Mouse (Mus musculus) adrenal gland, adult 2 months (tissue): Measurements from ENCODE around the gene Brix1. TPM values are rescaled to one million over a fixed set of nuclear protein-coding genes. Genes with fewer than 3 reads are reported as not detected.
A peak's percentile ranks its signal among the peaks of the same experiment; 100 is the strongest.
"Not testable (repeated sequence)": the region's sequence is repeated elsewhere in the genome, so short reads cannot be mapped to it uniquely, and the experiment has no call there.

Experiments used
- DNase-seq: peaks from one replicate; pipeline ENCODE4 v3.0.0; 2021
- long read RNA-seq: library from polyadenylated mRNA; stranded (forward); transcript quantifications from one replicate; pipeline ENCODE4 v2.0.0, GENCODE M21; 2021
- polyA plus RNA-seq: library from polyadenylated mRNA; depleted of rRNA; stranded (reverse); fragments of >200 nt; gene quantifications from 2 replicates; pipeline ENCODE4 v1.2.3, GENCODE M21; 2012; rRNA removed
- total RNA-seq, 2 experiments: library from RNA; stranded (reverse); gene quantifications; 2 replicates each; pipeline ENCODE4 v1.2.3; 2021

Gene Brix1
- total RNA-seq (10 to 100 TPM; 42.6 to 53.2 TPM), polyA plus RNA-seq (0.28 and 0.46 TPM in 2 replicates)
- long read RNA-seq, transcript Brix1-201 (10 exons, 2,664 nt): major isoform, 72 of 72 reads
- long read RNA-seq, partial matches to known transcripts: 0 of 72 reads
- long read RNA-seq, other reads (novel, unspliced or antisense): 0 of 72 reads

DNA sequence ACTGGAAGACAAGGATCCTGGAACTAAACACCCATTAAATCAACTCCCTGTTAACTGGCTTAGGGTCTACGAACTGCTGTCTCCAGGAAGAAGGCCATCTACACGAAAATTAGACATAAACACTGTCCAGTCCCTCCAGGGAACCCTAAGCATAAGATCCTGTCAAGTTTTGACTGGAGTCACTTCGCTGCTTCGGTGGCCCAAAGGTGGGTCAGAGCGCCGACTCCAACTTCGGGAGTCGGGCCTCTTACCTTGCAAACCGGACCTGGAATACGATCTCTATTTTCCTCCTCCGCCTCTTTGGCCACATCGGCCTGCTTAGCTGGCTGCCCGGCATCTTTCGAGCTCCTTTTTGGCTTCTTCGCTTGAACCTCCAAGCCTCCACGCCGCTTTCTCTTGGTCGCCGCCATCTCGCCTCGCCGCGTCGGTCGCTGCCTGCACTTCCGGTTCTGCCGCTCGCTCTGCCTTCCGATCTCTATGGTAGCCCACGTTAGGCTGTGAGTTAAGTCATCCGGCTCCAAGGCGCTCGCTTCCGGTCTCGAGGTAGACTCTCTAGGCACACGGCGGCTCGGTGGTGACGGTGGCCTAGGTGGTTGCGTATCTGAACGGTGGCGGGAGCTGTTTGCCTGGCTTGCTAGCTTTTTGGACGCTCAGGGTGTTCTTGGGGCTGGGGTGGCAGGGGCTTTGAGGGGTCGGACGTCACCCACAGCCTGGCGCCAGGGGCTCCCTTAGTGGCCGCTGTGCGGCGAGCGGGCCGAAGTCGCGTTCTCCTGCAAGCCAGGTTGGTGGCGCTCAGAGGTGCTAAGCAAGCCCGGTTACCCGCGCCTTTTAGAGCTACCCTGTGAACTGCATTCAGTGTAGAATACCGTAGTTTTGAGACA, at the start of gene Brix1, which contains the start of gene Rad1:
Gene Brix1, minus strand, starts transcription at position 464 of the 881 bp plus-strand sequence.
Gene Rad1, plus strand, starts transcription at position 535 of the 881 bp plus-strand sequence.
- DNase-seq: peak; percentile 95

DNA sequence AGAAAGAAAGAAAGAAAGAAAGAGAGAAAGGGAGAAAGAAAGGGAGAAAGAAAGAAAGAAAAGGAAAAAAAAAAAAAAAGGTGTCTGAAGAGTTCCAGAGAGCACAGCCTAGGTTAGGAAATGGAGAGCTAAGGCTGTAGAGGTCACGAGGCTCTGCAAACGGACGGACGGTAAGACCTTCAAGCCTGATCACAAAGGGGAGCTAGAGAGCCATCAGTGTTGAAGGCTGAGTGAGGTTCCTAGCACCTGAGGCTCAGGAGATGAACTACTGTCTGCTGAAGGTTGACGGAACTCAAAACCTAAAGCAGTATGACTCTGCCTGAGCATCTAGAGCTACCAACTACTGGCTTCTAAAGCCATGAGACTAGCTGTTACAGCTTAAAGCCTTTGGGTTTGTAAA, 48.8 kb upstream of the Brix1 start:
- no peak for DNase-seq

DNA sequence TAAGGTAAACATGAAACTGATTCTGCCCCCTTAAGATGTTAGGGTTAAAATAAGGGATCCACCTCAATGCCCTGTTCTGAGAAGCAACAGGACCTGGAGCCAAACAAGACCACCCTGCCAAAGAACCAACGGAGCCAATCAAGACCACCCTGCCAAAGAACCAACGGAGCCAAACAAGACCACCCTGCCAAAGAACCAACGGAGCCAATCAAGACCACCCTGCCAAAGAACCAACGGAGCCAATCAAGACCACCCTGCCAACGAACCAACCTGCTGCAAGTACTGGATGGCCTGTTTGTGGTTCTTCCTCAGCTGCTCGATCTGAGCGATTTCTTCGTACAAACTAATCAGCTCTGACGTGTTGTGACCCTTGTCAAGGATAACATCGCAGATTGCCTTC, 47.6 kb upstream of the Brix1 start:
- not testable (repeated sequence) for DNase-seq

DNA sequence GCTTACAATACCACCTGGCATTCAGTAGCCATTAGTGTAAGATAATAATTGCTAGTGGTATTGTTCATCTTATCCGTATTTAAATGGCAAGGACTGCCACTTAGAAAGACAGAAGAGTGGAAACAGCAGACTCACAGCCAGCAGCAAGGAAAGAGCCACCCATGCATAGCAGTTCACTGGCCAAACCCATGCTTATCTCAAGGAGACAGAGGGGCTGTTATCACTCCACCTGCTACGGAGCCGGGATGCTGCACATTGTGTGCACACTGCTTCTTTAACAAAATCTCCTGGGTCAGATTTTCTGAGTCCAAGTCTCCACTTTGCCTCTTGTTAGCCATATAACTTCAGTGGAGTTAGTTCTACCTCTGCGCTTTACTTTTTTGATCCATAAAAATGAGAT, 45.6 kb upstream of the Brix1 start:
- no peak for DNase-seq

DNA sequence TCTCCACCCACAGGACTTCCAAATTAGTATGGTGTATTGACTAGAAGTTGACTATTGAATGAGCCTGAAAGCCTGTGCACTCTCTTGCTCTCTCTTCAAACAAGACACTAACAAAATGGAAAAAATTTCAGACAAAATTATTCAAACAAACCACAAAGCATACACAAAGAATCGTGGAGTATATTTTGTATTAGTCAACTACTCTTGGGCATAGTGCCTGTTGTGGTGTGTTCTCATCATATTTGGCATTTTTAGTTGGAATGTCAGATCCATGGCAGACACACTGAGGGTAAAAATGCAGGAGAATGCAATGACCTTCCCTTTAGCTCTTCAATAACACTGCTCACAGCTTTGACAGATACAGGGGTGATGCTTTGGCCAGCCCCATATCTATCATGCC, 40.1 kb upstream of the Brix1 start:
- DNase-seq: no peak

DNA sequence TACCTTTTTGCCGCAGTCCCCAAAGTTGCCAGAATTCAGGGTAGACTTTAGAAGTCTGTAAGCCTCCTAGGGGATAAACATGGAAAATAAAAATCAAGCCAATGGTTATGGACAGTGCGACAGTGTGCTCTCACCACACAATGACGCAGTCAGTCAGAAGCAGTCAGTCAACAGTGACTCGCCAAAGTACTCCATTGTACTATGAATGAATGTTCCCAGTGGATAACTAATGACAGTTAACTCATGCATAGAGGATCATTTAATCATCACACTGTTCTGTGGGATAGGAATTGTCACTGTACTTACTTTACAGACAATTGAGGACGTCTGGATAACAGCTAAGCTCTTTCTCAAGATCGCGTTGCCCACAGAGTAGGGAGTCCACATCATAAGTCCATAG, 29.4 kb upstream of the Brix1 start:
- DNase-seq: no peak

DNA sequence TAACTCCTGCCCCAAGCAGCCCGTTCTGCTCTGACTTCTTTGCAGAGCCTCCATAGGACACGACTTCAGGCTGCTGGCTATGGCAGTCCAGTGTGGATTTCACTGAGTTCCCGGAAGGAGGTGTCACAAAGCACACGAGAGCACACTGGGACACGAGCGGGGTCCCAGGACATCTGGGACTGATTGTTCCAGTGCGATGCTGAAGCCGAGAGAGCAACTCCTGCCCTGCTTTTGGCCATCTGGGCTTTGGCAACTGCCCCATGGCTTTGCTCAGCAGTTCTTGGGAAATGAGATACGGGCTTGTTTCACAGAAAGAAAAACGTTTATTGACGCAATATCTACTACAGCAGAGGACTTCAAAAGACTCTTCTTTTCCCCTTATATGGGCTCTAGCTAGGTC, 20.4 kb upstream of the Brix1 start:
- peak; percentile 34 for DNase-seq

DNA sequence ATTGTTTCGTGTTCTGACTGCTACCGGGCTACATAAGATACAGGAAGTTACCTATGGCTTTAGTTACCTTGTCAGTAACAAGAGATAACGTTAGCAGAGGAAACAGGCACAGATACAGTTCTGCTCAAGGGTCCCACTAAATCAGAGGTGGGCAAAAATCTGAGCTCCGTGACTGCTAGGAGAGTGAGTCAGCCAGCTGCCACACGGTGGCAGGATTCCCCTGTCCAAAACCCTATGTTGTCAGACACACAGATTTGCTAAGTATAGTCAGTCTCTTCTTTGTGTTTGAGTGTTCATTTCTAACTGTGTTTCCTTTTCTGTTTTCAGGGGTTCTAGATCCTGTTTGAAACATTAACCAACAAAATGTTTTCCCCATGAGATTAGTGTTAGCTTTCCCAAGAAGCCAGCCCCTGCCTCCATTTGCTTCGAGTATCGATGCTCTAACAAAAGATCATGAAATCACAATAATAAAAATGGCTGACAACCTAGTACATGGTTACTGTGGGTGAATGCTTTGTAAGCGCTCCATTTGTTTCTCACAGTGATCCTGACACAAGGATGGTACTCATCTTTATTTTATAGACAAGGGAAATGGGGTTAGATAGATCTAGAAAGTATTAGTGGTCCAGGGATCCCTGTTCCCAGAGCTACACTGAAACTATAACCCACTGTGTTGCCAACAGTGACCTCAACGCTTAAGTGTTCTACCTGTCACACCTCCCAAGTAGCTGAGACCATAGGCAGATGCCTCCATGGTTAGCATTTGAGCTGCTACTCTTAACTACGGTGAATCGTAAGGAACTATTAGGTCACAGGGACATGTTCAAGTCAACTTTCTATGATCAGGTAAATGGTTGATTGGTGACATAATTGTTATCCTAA, 15.3 kb upstream of the Brix1 start:
- peak; percentile 44 for DNase-seq

DNA sequence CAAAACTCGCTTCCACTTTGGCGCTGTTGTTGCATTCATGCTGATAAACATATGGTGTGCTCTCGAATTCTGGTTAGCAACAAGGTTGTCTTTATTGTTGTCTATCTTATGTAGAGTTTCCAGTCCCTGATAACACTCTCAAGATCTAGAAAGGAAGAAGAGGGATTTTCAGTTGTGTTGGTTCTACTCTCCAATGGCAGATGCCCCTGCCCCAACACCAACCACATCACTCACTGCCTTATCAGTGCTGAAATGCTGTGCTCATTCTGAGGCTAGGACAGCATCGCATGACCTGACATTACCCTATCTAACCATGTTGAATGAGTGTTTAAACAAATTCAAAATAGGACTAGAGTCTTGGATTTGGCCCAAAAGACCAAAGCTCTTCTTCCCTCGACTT, 14.3 kb upstream of the Brix1 start:
- DNase-seq: no peak

DNA sequence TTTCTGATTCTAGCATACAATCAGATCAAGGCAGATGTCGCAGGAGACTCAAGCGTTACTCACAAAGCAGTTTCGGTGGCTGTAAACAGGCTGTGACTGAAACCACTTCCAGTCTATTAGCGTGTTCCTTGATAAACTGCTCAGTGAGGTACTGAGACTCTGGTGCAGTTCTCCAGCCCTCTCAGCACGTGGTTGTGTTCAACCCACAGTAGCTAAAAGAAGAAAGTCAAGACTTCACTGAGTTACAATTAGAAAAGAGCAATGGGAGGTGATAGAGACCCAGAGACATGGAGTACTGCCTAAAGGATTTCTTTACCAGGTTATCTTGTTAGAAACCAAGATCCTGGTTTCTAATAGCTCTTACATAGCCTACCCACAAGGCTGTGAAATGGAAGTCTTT, 13.8 kb upstream of the Brix1 start:
- DNase-seq: no peak

DNA sequence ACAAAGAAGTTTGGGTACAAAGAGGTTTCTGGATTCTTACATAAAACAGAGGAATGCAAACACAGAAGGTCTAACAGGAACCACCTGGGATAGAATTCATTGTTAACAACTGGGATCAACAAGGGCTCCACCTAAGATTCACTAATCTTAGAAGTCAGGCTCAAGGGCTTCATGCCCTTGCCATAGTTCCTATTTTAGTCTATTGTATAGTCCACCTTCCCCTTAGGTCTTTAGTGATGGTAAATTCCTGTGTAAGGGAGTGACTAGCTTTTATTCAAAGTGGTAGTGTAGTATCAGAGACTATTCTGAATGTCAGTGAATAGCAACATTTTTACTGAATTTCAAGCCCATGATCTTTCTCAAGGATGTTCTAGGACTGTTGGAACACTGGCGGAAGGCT, 10.9 kb upstream of the Brix1 start:
- DNase-seq: not testable (repeated sequence)

DNA sequence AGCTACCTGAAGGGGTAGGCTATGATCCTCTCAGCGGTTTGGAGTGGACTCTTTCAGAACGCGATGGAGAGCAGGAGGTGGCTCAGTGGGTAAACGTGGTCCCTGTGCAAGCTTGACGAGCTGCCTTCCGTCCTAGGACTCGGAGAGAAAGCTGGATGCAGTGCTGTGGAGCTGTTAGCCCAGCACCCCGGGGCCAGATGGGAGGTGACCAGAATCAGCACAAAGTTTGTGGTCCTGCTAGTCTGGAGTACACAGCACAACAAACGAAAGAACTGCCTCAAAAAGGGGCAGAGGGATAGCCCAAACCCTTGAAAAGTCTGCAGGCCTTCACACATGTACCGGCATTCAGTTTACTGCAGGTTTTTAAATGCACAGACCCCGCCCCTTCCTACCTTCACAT, 10.2 kb upstream of the Brix1 start:
- no peak for DNase-seq

DNA sequence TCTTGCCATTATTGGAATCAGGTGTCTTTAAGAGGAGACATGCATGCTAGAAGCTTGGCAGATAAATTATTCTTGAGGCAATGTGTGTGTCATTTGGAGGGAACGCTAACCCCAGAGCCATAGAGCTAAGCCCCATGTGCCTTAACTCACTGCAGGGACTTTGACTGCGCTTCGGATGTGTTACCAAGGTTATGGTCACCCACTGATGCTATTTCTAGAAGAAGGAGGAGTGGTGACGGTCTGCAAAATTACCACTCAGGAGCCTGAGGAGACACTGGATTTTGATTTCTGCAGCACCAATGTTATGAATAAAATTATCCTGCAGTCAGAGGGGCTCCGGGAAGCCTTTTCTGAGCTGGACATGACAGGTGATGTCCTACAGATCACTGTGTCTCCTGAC, 4.4 kb upstream of the Brix1 start:
- no peak for DNase-seq

DNA sequence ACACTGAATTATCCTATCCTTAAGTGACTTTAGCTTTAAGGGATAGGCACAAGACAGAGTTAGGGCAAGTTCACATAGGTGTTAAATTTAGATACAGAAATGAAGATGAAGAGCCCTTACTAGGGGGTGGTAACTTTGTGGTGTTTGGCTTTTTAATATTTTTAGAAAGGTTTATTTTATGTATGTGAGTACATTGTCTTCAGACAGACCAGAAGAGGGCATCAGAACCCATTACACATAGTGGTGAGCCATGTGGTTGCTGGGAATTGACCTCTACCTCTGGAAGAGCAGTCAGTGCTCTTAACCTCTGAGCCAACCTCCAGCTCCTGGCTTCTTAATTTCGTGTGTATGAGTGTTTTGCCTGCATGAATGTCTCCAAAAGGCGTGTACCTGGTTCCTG, 1.5 kb upstream of the Brix1 start:
- no peak for DNase-seq

DNA sequence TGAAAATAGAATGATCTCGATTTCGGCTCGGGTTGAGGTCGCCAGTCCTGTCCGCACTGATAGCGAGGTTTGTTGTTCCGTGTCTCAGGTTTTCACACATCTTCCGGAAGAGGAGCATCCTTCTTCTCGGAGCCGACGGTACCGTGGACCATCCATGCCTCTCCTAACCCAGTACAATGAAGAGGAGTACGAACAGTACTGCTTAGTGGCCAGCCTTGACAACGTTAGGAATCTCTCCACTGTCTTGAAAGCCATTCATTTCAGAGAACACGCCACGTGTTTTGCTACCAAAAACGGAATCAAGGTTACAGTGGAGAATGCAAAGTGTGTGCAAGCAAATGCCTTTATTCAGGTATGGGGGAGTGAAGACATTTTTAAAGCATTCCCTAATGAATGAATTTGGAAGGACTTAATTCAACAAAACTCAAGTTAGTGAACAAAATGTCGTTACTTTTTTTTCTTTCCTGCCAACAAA, 655 bp upstream of the Brix1 start:
- DNase-seq: no peak

DNA sequence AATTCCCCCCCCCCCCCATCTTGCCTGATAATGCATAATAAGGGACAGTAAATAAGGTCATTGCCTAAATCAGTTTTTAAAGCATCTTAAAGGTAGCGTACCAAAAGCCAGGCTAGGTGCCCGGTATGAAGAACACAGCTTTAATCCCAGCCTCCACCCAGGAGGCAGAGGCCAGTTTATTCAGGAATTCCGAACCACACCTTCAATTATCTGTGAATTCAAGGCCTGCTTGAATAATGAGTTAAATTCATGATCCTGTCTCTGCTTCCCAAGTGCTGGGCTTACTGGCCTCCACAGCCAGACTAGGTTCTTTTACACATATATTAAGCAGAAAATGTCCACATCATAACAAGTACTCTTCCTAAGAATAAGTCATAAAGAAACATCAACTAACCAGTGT, 14.8 kb downstream of the Brix1 start:
- no peak for DNase-seq

DNA sequence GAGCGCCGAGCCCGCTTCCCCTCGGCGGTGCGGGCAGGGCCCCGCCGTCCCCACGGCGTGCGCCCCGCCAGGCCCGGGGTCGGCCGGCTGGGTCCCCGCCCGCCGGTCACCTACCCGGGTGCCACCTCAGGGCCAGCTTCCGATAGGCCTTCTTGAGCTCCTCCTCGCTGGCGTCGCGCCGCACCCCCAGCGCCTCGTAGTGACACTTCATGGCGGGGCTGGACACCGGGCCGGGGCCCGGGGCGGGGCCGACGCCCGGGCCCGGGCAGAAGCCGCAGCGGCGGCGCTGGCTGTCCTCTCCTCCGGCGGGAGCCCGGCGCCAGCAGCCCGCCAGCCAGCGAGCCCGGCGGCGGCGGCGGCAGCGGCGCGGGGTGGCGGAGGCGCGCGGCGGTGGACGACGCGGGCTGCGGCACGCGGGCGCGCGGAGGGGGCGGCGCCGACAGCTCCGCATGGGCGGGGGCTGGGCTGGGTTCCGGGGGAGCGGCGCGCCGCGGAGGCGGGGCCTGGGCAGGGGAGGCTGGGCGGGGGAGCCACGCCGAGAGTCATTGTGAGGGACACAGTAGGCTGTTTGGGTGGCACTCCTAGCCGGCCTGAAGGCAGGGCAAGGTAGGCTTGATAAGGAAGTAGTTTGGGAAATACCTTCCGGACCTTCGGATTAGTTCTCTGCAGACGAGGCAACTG, 15.5 kb downstream of the Brix1 start, which contains the start of gene Dnajc21:
Gene Dnajc21, minus strand, starts transcription at position 366 of the 681 bp plus-strand sequence.
- DNase-seq: peak; percentile 94

DNA sequence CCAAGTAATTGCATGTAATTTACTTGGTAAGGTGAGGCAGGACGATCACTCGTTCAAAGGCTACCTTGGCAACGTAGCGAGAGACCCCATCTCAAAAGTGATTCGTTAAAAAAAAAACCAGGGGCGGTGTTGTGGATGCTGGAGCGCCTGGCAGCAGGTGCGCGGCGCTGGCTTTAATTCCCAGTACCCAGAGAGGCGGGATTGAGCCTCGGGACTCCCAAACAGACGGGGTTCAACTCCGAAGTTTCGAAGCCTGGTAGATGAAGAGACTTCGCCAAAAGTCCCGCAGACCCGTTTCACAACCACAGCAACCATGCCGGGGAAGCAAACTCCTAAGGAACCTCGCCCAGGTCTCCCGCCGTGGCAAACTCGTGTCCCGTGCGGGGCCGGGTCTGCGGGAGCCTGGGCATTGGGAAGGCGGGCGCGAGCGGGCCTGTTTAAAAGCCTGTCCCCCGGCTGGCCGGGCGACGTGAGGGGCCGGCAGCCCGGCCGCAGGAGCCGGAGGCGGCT, 16.1 kb downstream of the Brix1 start:
- DNase-seq: no peak

DNA sequence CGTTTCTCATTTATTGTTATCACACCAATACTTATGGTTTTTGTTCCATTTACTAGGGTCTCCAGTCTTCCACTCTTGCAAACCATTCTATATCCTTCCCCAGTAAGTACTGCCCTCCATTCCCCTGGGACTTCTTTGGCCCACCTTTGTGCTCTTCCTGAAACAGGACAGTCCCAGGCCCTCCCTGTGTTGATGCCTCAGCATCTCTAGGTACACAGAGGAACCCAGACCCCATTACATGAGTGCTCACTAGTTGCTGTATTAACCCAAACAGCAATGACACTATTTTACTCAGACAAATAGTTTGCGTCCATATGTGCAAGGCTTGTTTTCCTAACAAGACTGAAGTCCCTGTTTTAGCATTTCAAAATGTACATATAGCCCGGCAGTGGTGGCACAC, 17.0 kb downstream of the Brix1 start:
- DNase-seq: no peak

DNA sequence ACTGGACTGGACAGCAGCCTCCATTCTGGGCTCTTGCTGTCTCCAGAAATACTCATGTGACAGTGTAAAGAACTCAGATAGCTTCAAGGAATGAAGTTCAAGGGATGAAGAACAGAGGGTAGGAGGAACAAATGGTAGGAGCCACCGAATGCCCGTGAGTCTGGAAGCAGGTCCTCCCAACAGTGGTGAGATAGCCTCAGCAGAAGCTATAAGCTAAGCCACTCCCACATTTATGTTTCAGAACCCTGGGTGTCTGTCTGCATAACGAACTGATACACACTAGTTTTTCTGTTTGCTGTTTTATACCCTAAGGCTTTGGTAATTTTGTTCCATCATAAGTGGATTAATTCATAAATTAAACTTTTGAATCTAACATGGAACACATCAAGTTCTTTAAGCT, 21.1 kb downstream of the Brix1 start:
- DNase-seq: no peak

DNA sequence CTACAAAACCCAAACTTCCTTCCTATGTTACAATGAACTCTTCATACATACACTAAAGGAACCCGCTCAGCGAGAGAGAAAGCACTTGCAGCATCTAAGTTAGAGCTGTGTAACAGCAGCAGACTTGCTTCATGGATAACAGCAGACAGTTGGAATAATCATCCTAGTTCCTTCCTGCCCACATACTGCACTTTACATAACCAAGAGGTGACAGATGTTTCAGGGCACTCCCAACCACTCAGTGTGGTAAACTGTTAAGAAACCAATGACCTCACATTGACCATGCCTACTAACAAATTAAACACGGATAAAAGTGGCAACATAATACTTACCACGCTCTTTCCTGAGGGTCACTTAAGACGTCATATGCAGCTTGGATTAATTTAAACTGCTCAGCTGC, 22.2 kb downstream of the Brix1 start:
- no peak for DNase-seq

DNA sequence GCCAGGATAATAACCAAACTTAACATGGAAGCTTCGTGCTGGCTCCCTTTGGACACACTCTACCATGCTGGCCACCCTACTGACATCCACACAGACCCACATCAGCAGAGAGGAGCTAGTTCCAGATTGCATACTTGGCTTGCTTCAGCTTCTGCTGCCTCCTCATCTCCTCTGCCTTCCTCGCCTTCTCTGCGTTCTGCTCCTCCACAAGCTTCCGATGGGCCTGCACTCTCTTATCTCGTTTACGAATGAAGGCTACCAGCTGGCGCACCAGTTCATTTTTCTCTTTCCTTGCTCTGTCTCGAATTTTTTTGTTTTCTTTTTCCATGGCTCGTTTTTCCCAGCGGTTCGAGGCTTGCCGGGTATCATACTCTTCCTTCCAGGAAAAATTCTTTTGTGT, 24.8 kb downstream of the Brix1 start:
- no peak for DNase-seq
